Mouse (Mus musculus) kidney, adult 2 months (tissue): Measurements from ENCODE around the gene Mkrn2. TPM values are rescaled to one million over a fixed set of nuclear protein-coding genes. Genes with fewer than 3 reads are reported as not detected.

ENCODE experiments used
- DNase-seq: peaks from one replicate; pipeline ENCODE4 v3.0.0; 2021
- H3K27ac ChIP-seq: fragments of 200-500 bp; 2 replicates; pipeline ENCODE4 v1.5.1; 2012; ENCODE audit warnings: low read depth, low read length, control low read depth, inconsistent platforms; ENCODE audit not compliant: insufficient read depth
- H3K27me3 ChIP-seq: fragments of 200-500 bp; replicated peaks from 2 replicates; pipeline ENCODE4 v1.6.1; 2012; ENCODE audit warnings: mild to moderate bottlenecking, moderate library complexity, low read length, inconsistent platforms; ENCODE audit not compliant: control insufficient read depth, insufficient read depth
- H3K36me3 ChIP-seq: fragments of 200-500 bp; 2 replicates; pipeline ENCODE4 v1.6.1; 2012; ENCODE audit warnings: mild to moderate bottlenecking, moderate library complexity, low read length, inconsistent platforms; ENCODE audit not compliant: control insufficient read depth, insufficient read depth
- H3K4me1 ChIP-seq: fragments of 200-500 bp; 2 replicates; pipeline ENCODE4 v1.6.1; 2011; ENCODE audit warnings: low read length; ENCODE audit not compliant: control insufficient read depth, insufficient read depth
- H3K4me3 ChIP-seq: fragments of 200-500 bp; 2 replicates; pipeline ENCODE4 v1.5.1; 2011; ENCODE audit warnings: mild to moderate bottlenecking, low read depth, low read length, control low read depth; ENCODE audit not compliant: insufficient read depth
- CTCF ChIP-seq: fragments of 200-500 bp; conservative IDR thresholded peaks from 2 replicates; pipeline ENCODE4 v1.5.1; 2011; ENCODE audit warnings: low read depth, mild to moderate bottlenecking, control low read depth, low read length, moderate library complexity, mixed read lengths; ENCODE audit not compliant: insufficient read depth, insufficient read length
- POLR2A ChIP-seq: fragments of 200-500 bp; IDR thresholded peaks from one replicate; pipeline ENCODE4 v1.6.1; 2011; ENCODE audit warnings: low read depth, low read length, control low read depth
- WGBS: fragments of 180-500 bp; shearing (Covaris S2); methylation state at CpG from one replicate; pipeline ENCODE4 v1.1.7; 2018; 5-methylcytosine and 5-hydroxymethylcytosine counted together
- polyA plus RNA-seq: library from polyadenylated mRNA; depleted of rRNA; stranded (reverse); fragments of >200 nt; gene quantifications from 2 replicates; pipeline ENCODE4 v1.2.3, GENCODE M21; 2012

Gene Mkrn2
- polyA plus RNA-seq, 1 experiment: 47.2 TPM

DNA sequence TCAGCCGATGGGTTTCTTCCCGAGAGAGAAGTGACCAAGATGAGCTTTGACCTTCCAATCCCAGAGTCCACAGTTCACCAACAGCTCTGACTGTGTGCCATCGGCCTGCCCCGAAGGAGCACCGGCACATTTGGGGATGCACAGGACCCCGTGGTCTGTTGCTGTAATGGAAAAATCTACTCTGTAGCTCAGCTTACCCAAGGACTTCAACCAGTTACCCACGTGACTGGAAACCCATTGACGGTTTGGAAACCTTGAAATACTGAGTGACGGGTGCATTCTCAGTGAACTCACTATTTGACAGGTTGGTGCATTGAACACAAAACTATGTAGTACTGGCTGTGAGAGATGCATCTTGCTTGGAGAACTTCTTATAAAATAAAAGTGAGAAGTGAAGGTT is 23.8 kb upstream of the Mkrn2 start:
- Histone ChIP-seq H3K4me3 (no peak overlapping the region), H3K27me3 (no peaks in the 10 kb centered on the region), H3K36me3 (no peaks in the 10 kb centered on the region), H3K27ac (no peak overlapping the region), H3K4me1 (no peaks in the 10 kb centered on the region)
- TF ChIP-seq CTCF (no peak), POLR2A (no peak)
- DNase-seq: peak; percentile 21
- WGBS: 76% methylated on average over 9 of the region's 9 CpGs

DNA sequence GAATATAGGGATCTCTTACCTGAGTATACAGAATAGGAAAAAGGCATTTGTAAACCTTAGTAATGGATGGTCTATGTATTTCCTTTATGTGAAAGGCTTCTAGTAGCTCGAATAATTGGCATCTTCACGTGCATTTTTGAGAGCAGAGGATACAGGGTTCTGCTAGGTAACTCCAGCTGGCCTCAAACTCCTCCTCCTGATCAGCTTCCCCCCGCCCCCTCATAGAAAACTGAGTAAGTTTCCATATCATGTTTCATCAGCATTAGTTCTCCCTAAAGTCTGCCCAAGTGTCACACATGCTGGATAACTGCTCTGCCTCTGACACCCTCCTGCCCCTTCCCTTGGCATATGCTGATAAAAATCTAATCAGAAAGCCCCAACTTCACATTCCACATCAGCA is 20.9 kb upstream of the Mkrn2 start:
- no peaks in the 10 kb centered on the region for H3K4me1 ChIP-seq
- H3K36me3 ChIP-seq: no peaks in the 10 kb centered on the region
- TF ChIP-seq CTCF: no peak
- no peak for TF ChIP-seq POLR2A
- 73% methylated on average over 3 of the region's 3 CpGs for WGBS
- H3K27me3 ChIP-seq: no peaks in the 10 kb centered on the region
- H3K4me3 ChIP-seq: no peak overlapping the region
- no peak overlapping the region for H3K27ac ChIP-seq
- no peak for DNase-seq

DNA sequence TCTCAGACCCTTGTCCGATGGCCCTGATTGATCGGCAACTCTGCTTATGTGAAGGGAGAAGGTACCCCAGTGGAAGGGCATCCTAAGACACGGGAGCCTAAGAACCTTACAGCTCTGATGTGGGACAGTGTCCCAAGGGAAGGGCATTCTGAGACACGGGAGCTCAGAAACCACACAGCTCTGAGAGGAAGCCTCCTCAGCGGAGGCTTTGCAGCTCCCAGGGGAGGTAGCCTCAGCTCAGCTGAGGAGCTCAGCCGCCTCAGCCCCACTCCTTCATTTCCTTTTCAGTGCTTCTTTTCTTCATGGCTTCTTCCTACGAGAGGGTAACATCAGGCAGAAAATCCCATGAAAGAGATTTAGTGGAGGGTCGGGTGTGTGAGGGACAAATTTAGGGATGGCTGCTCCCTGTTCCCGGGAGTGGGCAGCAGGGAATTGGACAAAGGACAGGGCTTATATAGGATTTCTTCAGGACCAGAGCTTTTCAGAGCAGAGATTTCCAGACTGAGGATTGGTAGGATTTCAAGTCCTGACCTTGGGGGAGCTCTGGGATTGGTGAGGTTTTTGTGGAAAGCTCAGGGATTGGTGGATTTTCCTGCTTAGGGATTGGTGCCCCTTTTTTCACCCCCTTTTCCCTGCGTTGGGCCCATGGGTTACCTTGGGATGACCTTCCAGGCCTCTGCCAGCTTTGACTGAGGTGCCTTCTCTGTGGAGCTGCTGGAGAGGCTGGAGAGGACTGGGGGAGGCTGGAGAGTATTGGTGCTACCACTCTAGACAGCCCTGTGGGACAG is 19.2 kb upstream of the Mkrn2 start:
- TF ChIP-seq POLR2A: no peak
- TF ChIP-seq CTCF: no peak
- 78% methylated on average over 10 of the region's 10 CpGs for WGBS
- no peaks in the 10 kb centered on the region for H3K4me1 ChIP-seq
- H3K27me3 ChIP-seq: no peaks in the 10 kb centered on the region
- no peak overlapping the region for H3K27ac ChIP-seq
- no peak overlapping the region for H3K4me3 ChIP-seq
- no peaks in the 10 kb centered on the region for H3K36me3 ChIP-seq
- no peak for DNase-seq

DNA sequence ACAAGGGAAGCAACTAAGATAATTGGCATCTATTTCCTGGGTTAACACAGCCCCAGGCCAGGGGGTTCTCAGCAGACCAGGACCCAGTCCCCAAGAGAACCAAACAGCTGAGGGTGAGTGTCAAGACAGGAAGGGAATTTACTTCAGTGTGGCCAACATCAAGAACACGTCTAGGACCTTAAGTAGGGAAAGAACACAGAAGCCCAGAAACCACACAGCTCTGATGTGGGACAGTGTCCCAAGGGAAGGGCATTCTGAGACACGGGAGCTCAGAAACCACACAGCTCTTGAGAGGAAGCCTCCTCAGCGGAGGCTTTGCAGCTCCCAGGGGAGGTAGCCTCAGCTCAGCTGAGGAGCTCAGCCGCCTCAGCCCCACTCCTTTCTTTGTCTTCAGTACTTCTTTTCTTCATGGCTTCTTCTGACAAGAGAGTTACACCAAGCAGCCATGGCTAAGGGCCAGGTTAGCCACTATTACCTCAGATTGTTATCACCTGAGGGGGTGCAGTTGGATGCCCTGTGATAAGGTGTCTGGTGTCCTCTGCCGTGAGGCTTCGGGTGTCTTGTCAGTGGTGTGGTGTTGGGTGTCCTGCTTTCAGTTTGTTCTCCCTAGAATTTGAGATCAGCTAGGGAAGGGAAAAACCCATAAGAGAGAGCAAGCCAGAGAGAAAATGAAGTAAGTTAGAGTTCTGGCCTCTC is 18.1 kb upstream of the Mkrn2 start:
- Histone ChIP-seq H3K4me1 (no peaks in the 10 kb centered on the region), H3K36me3 (no peaks in the 10 kb centered on the region), H3K27ac (no peak overlapping the region), H3K4me3 (no peak overlapping the region), H3K27me3 (no peaks in the 10 kb centered on the region)
- TF ChIP-seq CTCF (no peak), POLR2A (no peak)
- WGBS: 75% methylated on average over 6 of the region's 6 CpGs
- DNase-seq: no peak

DNA sequence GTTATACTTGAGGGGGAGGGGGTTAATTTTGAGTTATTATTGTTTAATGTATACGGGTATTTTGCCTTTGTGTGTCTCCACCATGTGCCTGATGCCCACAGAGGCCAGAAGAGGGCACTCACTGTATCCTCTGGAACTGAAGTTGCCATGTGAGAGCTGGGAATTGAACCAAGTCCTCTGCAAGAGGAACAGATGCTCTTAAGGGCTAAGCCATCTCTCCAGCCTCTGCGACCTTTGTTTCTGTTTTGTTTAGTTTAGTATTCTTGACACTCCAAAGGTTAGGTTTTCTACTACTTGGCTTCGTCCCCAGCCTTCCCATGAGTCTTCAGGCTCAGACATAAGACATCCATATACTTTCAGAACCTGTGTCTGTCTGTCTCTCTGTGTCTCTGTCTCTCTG is 17.5 kb upstream of the Mkrn2 start:
- peak; percentile 46 for TF ChIP-seq CTCF
- no peak for TF ChIP-seq POLR2A
- H3K27ac ChIP-seq: no peak overlapping the region
- H3K4me3 ChIP-seq: no peak overlapping the region
- 55% methylated on average over 3 of the region's 3 CpGs for WGBS
- H3K36me3 ChIP-seq: no peaks in the 10 kb centered on the region
- peak; percentile 77 for DNase-seq
- no peaks in the 10 kb centered on the region for H3K27me3 ChIP-seq
- H3K4me1 ChIP-seq: no peaks in the 10 kb centered on the region

DNA sequence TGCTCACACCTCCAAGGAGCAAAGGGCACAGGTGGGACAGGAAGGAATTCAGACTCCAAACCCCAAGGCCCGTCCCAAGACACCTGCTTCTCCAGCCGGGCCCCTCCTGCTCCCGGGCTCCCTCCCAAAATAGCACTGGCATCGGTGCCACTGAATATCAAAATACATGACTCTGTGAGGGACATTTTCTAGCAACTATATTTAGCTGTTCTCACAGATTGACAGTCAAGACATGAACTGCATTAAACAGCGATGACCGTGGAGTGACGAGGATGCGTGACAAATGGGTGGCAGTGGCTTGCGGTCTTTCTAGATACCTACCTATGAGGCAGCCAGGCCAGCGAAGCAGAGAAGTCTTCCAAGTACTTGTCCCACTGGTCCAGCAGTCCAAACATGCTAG is 15.4 kb upstream of the Mkrn2 start:
- no peak overlapping the region for H3K27ac ChIP-seq
- 83% methylated on average over 10 of the region's 10 CpGs for WGBS
- no peak for DNase-seq

DNA sequence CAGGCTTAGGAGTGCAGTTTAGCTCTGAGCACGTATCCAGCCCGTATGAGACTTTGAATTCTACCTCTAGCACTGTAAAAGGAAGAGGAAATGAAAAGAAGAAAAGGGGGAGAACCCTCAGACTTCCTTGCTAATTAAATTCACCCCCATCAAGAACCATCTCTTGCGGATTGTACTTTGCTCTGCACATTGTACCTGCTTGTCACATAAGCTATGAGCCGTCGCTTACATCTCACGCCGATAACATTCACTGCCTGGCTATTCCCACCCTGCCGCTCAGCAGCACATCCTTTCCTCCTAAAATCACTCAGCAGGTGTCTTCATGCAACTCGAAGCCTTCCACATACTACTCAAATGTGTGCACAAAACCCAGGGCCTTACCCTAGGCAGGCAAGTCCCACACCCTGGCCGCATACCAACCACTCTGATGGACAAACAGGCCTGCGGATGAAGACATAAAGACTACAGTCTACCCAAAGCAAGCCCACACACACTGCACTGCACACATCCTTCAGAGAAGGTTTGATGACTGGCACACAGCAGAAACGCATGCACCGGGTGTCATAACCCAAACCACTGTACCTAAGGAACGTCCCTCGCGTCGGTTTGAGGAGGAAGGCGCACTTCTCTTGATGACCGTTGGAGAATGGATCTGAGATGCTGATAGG is 9.9 kb upstream of the Mkrn2 start:
- TF ChIP-seq CTCF: no peak
- no peak for TF ChIP-seq POLR2A
- H3K27ac ChIP-seq: no peak overlapping the region
- peaks cover 8% of the 10 kb centered on the region; the same call in 1 of the 2 replicates for H3K4me1 ChIP-seq
- DNase-seq: no peak
- 51% methylated on average over 19 of the region's 19 CpGs for WGBS
- no peaks in the 10 kb centered on the region for H3K36me3 ChIP-seq
- H3K4me3 ChIP-seq: peak overlapping the region; percentile 26
- no peaks in the 10 kb centered on the region for H3K27me3 ChIP-seq

More for the DNA sequence above, 15.4 kb upstream of the Mkrn2 start:
- Histone ChIP-seq H3K27me3 (no peaks in the 10 kb centered on the region), H3K36me3 (no peaks in the 10 kb centered on the region), H3K4me3 (no peak overlapping the region), H3K4me1 (no peaks in the 10 kb centered on the region)
- TF ChIP-seq CTCF: no peak
- TF ChIP-seq POLR2A: no peak
